Mouse (Mus musculus) hematopoietic stem cell, adult 5-6 weeks (primary cell): ENCODE results near the gene Fam163a. TPM values are rescaled to one million over a fixed set of nuclear protein-coding genes. Genes with fewer than 3 reads are reported as not detected.
"Not testable (repeated sequence)": the region's sequence is repeated elsewhere in the genome, so short reads cannot be mapped to it uniquely, and the experiment has no call there.

Experiments used
- ATAC-seq, 2 experiments: fragments of 125-278 bp in 1 of 2; replicated peaks in 1 of 2; 2 replicates each; pipeline ENCODE4 v1.8.0; 2016 to 2017; ENCODE audit warnings: inconsistent platforms in 2 of 2, mild to moderate bottlenecking in 2 of 2, moderate number of reproducible peaks in 2 of 2, low read depth in 1 of 2, moderate TSS enrichment in 1 of 2; ENCODE audit not compliant: low FRiP score in 2 of 2, poor library complexity in 2 of 2, severe bottlenecking in 2 of 2, insufficient read depth in 1 of 2, low TSS enrichment in 1 of 2
- total RNA-seq: library from RNA; stranded (forward); fragments of 172-1452, 232-1000 nt; gene quantifications from 2 replicates; pipeline ENCODE4 v1.2.3, GENCODE M21; 2017

Gene Fam163a
- total RNA-seq = not detected in 2 replicates

GRCm38 (mm10) chr1:156204656-156205131 lies at the start of gene Fam163a:
Gene Fam163a (minus strand): TSS chr1:156205026.
- peak in 1 of 2 experiments; percentile 42; a peak in 3 of 4 replicates for ATAC-seq

GRCm38 (mm10) chr1:156251096-156251495 lies 46.3 kb upstream of the Fam163a start:
- ATAC-seq = not testable (repeated sequence)

GRCm38 (mm10) chr1:156247893-156248292 lies 43.1 kb upstream of the Fam163a start:
- ATAC-seq = no peak

GRCm38 (mm10) chr1:156241713-156242348 lies 37.0 kb upstream of the Fam163a start:
- ATAC-seq = peak; percentile 79 to 84

- ATAC-seq = peak; percentile 44 to 73
These were observed 36.2 kb upstream of the Fam163a start for GRCm38 (mm10) chr1:156241035-156241434.

GRCm38 (mm10) chr1:156231122-156231521 lies 26.3 kb upstream of the Fam163a start:
- no peak for ATAC-seq

GRCm38 (mm10) chr1:156230339-156231089 lies 25.7 kb upstream of the Fam163a start:
- ATAC-seq = no peak

- peak; percentile 89 to 96 for ATAC-seq
These were observed 24.6 kb upstream of the Fam163a start for GRCm38 (mm10) chr1:156229448-156229847.

- no peak for ATAC-seq
These were observed 23.9 kb upstream of the Fam163a start for GRCm38 (mm10) chr1:156228728-156229127.

- ATAC-seq = no peak
These were observed 22.1 kb upstream of the Fam163a start for GRCm38 (mm10) chr1:156226903-156227302.

- ATAC-seq = no peak
These were observed 17.6 kb upstream of the Fam163a start for GRCm38 (mm10) chr1:156222205-156223000.

GRCm38 (mm10) chr1:156221327-156221726 lies 16.5 kb upstream of the Fam163a start:
- no peak for ATAC-seq

- no peak for ATAC-seq
These were observed 13.7 kb upstream of the Fam163a start for GRCm38 (mm10) chr1:156218573-156218972.

GRCm38 (mm10) chr1:156217941-156218340 lies 13.1 kb upstream of the Fam163a start:
- no peak for ATAC-seq

- ATAC-seq = peak; percentile 53 to 55; a peak in 2 of 4 replicates
These were observed 12.6 kb upstream of the Fam163a start for GRCm38 (mm10) chr1:156217393-156217792.

GRCm38 (mm10) chr1:156216249-156216648 lies 11.4 kb upstream of the Fam163a start:
- no peak for ATAC-seq

- no peak for ATAC-seq
These were observed 9.8 kb upstream of the Fam163a start for GRCm38 (mm10) chr1:156214651-156215050.

- no peak for ATAC-seq
These were observed 8.1 kb upstream of the Fam163a start for GRCm38 (mm10) chr1:156212923-156213322.
